Mouse (Mus musculus): ENCODE results near the gene Lnx2. TPM values are rescaled to one million over a fixed set of nuclear protein-coding genes. Genes with fewer than 3 reads are reported as not detected.

The Lnx2 gene
- total and polyA plus RNA-seq, 3 experiments, result 20.3 to 30.1 (median 22.9) TPM

DNA sequence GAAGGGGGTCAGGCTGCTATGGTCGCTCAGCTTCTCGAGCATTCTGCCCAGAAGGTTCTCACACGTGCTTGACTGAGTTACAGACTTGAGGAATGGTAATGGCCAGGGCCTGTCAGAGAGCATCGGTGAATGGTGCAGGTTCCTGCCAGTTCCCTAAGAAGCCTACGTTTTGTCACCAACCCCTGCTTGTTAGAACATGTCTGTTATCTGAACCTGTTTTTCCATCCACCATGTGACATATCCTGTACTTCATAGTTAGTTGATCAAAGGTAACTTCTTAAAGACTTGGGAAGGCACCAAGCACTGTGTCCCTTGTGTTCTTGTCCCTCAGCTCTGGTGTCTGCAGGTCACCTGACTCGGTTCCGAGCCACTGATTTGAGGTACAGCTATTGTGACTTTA is 22.3 kb upstream of the Lnx2 start:
- Histone ChIP-seq H3K36me3 (replicated peaks in 1 of 2; ENCODE audit: control insufficient read depth in 1 of 2, insufficient read depth in 1 of 2, low read length in 1 of 2) (peaks cover 35 to 92% of the 10 kb centered on the region in 2 experiments), H3K4me1 (ENCODE audit: control insufficient read depth in 1 of 2, insufficient read depth in 2 of 2) (peaks cover 0 to 4% of the 10 kb centered on the region in 2 experiments; a peak in 1 of 4 replicates)

DNA sequence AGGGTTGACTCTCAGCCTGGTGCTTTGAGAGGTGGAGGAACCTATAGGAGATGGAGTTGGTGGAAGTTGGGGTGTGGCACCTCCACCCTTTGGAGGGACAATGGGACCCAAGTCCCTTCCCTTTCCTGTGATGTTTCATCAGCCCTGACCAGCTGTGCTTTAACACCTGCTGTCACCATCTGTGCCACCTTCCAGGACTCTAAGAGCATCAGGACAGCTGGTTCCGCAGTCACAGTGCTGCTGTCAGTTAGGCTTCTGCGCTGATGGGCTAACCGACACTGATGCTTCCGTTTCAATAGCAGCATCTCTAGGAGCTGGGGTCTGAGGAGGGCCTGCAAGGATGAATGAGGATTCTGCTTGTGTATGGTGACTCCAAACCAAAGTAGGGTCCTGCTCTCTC is 20.2 kb upstream of the Lnx2 start:
- Histone ChIP-seq H3K36me3 (replicated peaks in 1 of 2; ENCODE audit: control insufficient read depth in 1 of 2, insufficient read depth in 1 of 2, low read length in 1 of 2) (peaks cover 29 to 92% of the 10 kb centered on the region in 2 experiments), H3K79me2 (replicated peaks; ENCODE audit: control insufficient read depth, extremely low read depth, insufficient read depth, poor library complexity, severe bottlenecking) (peaks cover 18% of the 10 kb centered on the region), H3K4me2 (ENCODE audit: insufficient read depth, low read depth, poor library complexity, severe bottlenecking) (no peak overlapping the region), H3K27me3 (replicated peaks) (no peaks in the 10 kb centered on the region), H3K9me3 (replicated peaks; ENCODE audit: low read length) (no peaks in the 10 kb centered on the region), H3K9ac (ENCODE audit: insufficient read depth, low read depth) (no peak overlapping the region), H3K27ac (ENCODE audit: insufficient read depth, low read depth) (no peak overlapping the region), H3K4me3 (replicated peaks in 1 of 3; ENCODE audit: low read depth in 2 of 3, low read length in 2 of 3, poor library complexity in 1 of 3) (no peak overlapping the region), H3K4me1 (ENCODE audit: control insufficient read depth in 1 of 2, insufficient read depth in 2 of 2) (peaks cover 0 to 4% of the 10 kb centered on the region in 2 experiments; a peak in 1 of 4 replicates)
- TF ChIP-seq POLR2AphosphoS2 (IDR thresholded peaks at IDR 0.05; ENCODE audit: low read depth, low read length) (no peak), NELFE (IDR thresholded peaks at IDR 0.05; ENCODE audit: low read depth, low read length) (no peak), MEF2A (IDR thresholded peaks at IDR 0.05; ENCODE audit: borderline replicate concordance, low read depth, low read length) (no peak), RAD21 (IDR thresholded peaks at IDR 0.05; ENCODE audit: low read depth, low read length) (no peak), HCFC1 (IDR thresholded peaks at IDR 0.05; ENCODE audit: low read depth, low read length) (no peak), CHD1 (IDR thresholded peaks at IDR 0.05; ENCODE audit: low read depth, low read length) (no peak), E2F4 (IDR thresholded peaks at IDR 0.05; ENCODE audit: insufficient replicate concordance, low read depth, low read length) (no peak)
- in situ Hi-C loops (cut with MboI; ENCODE audit: low pct_ligation_motif_present, low pct_unique_long_range_greater_than_20kb, low sequenced_read_pairs) (no loop called here), dilution Hi-C loops (cut with MboI; ENCODE audit: extremely low pct_ligation_motif_present, extremely low pct_unique_long_range_greater_than_20kb, low sequenced_read_pairs) (no loop called here)
- DNase-seq (ENCODE audit: extremely low read depth), result no peak

More for the DNA sequence above, 22.3 kb upstream of the Lnx2 start:
- TF ChIP-seq MEF2A (IDR thresholded peaks at IDR 0.05; ENCODE audit: borderline replicate concordance, low read depth, low read length) (no peak), HCFC1 (IDR thresholded peaks at IDR 0.05; ENCODE audit: low read depth, low read length) (no peak), EP300 (IDR thresholded peaks at IDR 0.05; ENCODE audit: low read length) (no peak), ZMIZ1 (IDR thresholded peaks at IDR 0.05; ENCODE audit: low read depth, low read length) (no peak), GABPA (IDR thresholded peaks at IDR 0.05; ENCODE audit: insufficient replicate concordance, low read depth, low read length) (no peak), USF1 (IDR thresholded peaks at IDR 0.05; ENCODE audit: low read depth, low read length) (no peak)
- Histone ChIP-seq H3K79me2 (replicated peaks; ENCODE audit: control insufficient read depth, extremely low read depth, insufficient read depth, poor library complexity, severe bottlenecking) (peaks cover 6% of the 10 kb centered on the region), H3K4me2 (ENCODE audit: insufficient read depth, low read depth, poor library complexity, severe bottlenecking) (no peak overlapping the region), H3K4me3 (replicated peaks in 1 of 3; ENCODE audit: low read depth in 2 of 3, low read length in 2 of 3, poor library complexity in 1 of 3) (no peak overlapping the region), H3K9ac (ENCODE audit: insufficient read depth, low read depth) (no peak overlapping the region), H3K9me3 (replicated peaks; ENCODE audit: low read length) (no peaks in the 10 kb centered on the region), H3K27ac (ENCODE audit: insufficient read depth, low read depth) (no peak overlapping the region), H3K27me3 (replicated peaks) (no peaks in the 10 kb centered on the region)
- DNase-seq (ENCODE audit: extremely low read depth), result no peak
- in situ Hi-C loops (cut with MboI; ENCODE audit: low pct_ligation_motif_present, low pct_unique_long_range_greater_than_20kb, low sequenced_read_pairs) (no loop called here), dilution Hi-C loops (cut with MboI; ENCODE audit: extremely low pct_ligation_motif_present, extremely low pct_unique_long_range_greater_than_20kb, low sequenced_read_pairs) (no loop called here)

DNA sequence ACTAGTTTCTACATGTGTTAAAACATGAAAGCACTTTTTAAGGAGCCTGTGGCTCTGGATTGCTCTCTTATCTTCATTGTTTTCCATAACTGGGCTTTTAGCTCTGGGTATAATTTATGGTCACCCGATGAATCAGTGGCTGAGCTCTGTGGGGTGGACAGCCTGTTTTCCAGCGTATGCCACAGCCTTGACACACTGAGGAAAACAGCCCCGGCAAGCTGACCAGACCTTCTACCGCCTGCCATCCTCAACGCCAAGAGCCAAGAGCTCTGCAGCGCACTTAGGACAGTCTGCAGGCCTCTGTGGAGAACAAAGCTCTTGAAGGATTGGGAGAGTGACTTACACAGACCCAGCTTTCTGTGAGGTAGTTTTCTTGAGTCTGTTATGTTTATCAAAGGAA is 17.9 kb upstream of the Lnx2 start:
- no peak for TF ChIP-seq POLR2AphosphoS2 (IDR thresholded peaks at IDR 0.05; ENCODE audit: low read depth, low read length)
- TF ChIP-seq NELFE (IDR thresholded peaks at IDR 0.05; ENCODE audit: low read depth, low read length), result no peak
- TF ChIP-seq NRF1 (IDR thresholded peaks at IDR 0.05; ENCODE audit: low read depth, low read length), result no peak
- no peak for TF ChIP-seq ZNF384 (IDR thresholded peaks at IDR 0.05; ENCODE audit: low read depth, low read length)
- TF ChIP-seq HCFC1 (IDR thresholded peaks at IDR 0.05; ENCODE audit: low read depth, low read length), result no peak
- TF ChIP-seq SMC3 (IDR thresholded peaks at IDR 0.05; ENCODE audit: low read depth, low read length), result no peak
- no peak for TF ChIP-seq PAX5 (IDR thresholded peaks at IDR 0.05; ENCODE audit: low read length)
- no peak for TF ChIP-seq ZC3H11A (IDR thresholded peaks at IDR 0.05; ENCODE audit: low read depth, low read length)
- no peak for TF ChIP-seq TBP (conservative IDR thresholded peaks at IDR 0.05; ENCODE audit: low read depth, low read length)
- H3K9me3 ChIP-seq (replicated peaks; ENCODE audit: low read length), result no peaks in the 10 kb centered on the region
- no peaks in the 10 kb centered on the region for H3K27me3 ChIP-seq (replicated peaks)
- peaks cover 24% of the 10 kb centered on the region for H3K79me2 ChIP-seq (replicated peaks; ENCODE audit: control insufficient read depth, extremely low read depth, insufficient read depth, poor library complexity, severe bottlenecking)
- no peak overlapping the region for H3K4me3 ChIP-seq (replicated peaks in 1 of 3; ENCODE audit: low read depth in 2 of 3, low read length in 2 of 3, poor library complexity in 1 of 3)
- H3K36me3 ChIP-seq (replicated peaks in 1 of 2; ENCODE audit: control insufficient read depth in 1 of 2, insufficient read depth in 1 of 2, low read length in 1 of 2), result peaks cover 27 to 89% of the 10 kb centered on the region in 2 experiments
- dilution Hi-C loops (cut with MboI; ENCODE audit: extremely low pct_ligation_motif_present, extremely low pct_unique_long_range_greater_than_20kb, low sequenced_read_pairs), result no loop called here
- no peak overlapping the region for H3K27ac ChIP-seq (ENCODE audit: insufficient read depth, low read depth)
- peaks cover 4 to 12% of the 10 kb centered on the region in 2 experiments; a peak in 3 of 4 replicates for H3K4me1 ChIP-seq (ENCODE audit: control insufficient read depth in 1 of 2, insufficient read depth in 2 of 2)
- in situ Hi-C loops (cut with MboI; ENCODE audit: low pct_ligation_motif_present, low pct_unique_long_range_greater_than_20kb, low sequenced_read_pairs), result no loop called here
- H3K4me2 ChIP-seq (ENCODE audit: insufficient read depth, low read depth, poor library complexity, severe bottlenecking), result no peak overlapping the region
- no peak overlapping the region for H3K9ac ChIP-seq (ENCODE audit: insufficient read depth, low read depth)
- DNase-seq (ENCODE audit: extremely low read depth), result no peak
